Mouse (Mus musculus): ENCODE results near the gene Gxylt2. TPM values are rescaled to one million over a fixed set of nuclear protein-coding genes. Genes with fewer than 3 reads are reported as not detected.

Gene Gxylt2
- polyA plus RNA-seq (2015; fragmentation: Nextera tagmentation; extraction: Ambion mirVana): 2.2 and 3.0 TPM in 2 replicates

DNA sequence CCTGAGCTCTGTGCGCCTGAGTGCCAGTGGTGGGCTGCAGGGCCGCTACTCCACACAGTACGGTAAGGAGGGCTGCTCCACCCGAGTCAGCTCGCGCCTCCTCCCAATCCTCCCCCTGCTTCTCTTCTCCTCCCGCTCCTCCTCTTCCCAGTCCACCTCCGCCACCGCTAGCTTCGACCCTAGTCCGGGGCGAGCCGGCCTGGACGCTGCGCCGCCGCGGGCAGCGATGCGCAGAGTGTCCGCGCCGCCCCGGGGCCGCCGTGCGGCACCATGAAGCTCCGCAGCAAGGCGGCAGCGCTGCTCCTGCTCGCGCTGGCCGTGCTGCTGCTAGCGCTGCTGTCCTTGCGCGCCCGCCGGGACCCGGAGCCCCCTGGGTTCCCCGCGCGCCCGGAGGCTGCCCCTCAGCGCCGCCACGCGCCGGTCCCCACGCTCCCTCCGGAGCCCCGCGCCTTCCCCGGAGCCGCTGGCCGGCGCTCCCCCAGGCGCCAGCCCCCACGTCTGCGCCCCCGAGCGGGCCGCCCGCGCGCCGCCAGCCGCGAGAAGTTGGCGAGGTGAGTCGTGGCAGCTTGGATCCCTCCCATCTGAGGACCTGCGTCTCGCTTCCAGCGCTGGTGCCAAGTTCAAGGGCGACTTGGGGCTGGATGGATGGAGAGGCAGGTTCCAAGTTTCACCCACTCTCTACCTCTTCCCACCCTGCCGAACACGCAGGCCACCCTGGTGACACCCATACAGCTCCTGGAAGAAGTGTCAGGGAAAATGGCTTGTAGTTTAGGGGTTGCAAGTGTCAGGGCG lies at the start of gene Gxylt2:
TSS of gene Gxylt2 (plus strand) at position 161 of the 792 bp plus-strand sequence.
- ATAC-seq (ENCODE audit: low read depth): peak; percentile 91
- under 1% methylated on average over 60 of the region's 77 CpGs for WGBS
- peak within 1 kb of the TSS; percentile 70 for H3K4me3 ChIP-seq (ENCODE audit: low read length)
- peak within 1 kb of the TSS; percentile 99 for H3K4me2 ChIP-seq (ENCODE audit: low read depth, low read length)
- H3K4me1 ChIP-seq (replicated peaks; ENCODE audit: control insufficient read depth, insufficient read depth, low read length): peaks cover 13% of the 10 kb centered on the region
- no peak within 1 kb of the TSS for H3K27ac ChIP-seq (ENCODE audit: low read length)
- H3K9ac ChIP-seq (ENCODE audit: low read length): peak within 1 kb of the TSS; percentile 73
- no peaks in the 10 kb centered on the region for H3K9me3 ChIP-seq (ENCODE audit: control insufficient read depth, low read length)
- peaks cover 14% of the 10 kb centered on the region for H3K27me3 ChIP-seq (ENCODE audit: control insufficient read depth, insufficient read depth, low read depth, low read length)
- no peaks in the 10 kb centered on the region for H3K36me3 ChIP-seq (ENCODE audit: control insufficient read depth, insufficient read depth, low read length)

- Histone ChIP-seq H3K9me3 (ENCODE audit: control insufficient read depth, low read length) (no peaks in the 10 kb centered on the region), H3K4me1 (replicated peaks; ENCODE audit: control insufficient read depth, insufficient read depth, low read length) (no peaks in the 10 kb centered on the region), H3K27me3 (ENCODE audit: control insufficient read depth, insufficient read depth, low read depth, low read length) (no peaks in the 10 kb centered on the region), H3K36me3 (ENCODE audit: control insufficient read depth, insufficient read depth, low read length) (peaks cover 17% of the 10 kb centered on the region), H3K4me3 (ENCODE audit: low read length) (no peak overlapping the region), H3K27ac (ENCODE audit: low read length) (no peak overlapping the region), H3K4me2 (ENCODE audit: low read depth, low read length) (no peak overlapping the region), H3K9ac (ENCODE audit: low read length) (no peak overlapping the region)
- 76% methylated on average over 5 of the region's 5 CpGs for WGBS
- ATAC-seq (ENCODE audit: low read depth): 0 out of 2 replicates have a peak, but pooled peaks have one; percentile 28
Observed at GRCm38 (mm10) chr6:100660395-100660794, 44.1 kb upstream of the Gxylt2 start.

DNA sequence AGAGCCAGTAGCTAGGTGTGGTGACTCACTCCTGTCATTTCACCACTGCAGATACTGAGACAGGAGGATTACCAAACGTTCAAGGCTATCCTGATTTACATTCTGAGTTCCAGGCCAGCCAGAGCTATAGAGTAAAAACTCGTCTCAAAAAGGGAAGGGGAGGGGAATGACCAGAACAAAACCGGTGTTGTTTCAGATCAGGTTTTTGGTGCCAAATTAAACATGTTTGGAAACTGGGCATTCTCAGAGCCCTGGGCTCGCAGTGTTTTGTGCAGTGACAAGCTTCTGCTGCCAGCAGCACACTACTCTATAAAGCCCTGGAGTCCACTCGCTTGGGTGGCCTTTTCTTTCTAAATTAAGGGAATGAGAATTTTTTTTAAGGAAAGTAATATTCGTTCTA lies 42.3 kb upstream of the Gxylt2 start:
- 68% methylated on average over 6 of the region's 6 CpGs for WGBS
- H3K27me3 ChIP-seq (ENCODE audit: control insufficient read depth, insufficient read depth, low read depth, low read length): no peaks in the 10 kb centered on the region
- no peak overlapping the region for H3K9ac ChIP-seq (ENCODE audit: low read length)
- peaks cover 17% of the 10 kb centered on the region for H3K36me3 ChIP-seq (ENCODE audit: control insufficient read depth, insufficient read depth, low read length)
- H3K4me2 ChIP-seq (ENCODE audit: low read depth, low read length): no peak overlapping the region
- no peak overlapping the region for H3K4me3 ChIP-seq (ENCODE audit: low read length)
- no peak overlapping the region for H3K27ac ChIP-seq (ENCODE audit: low read length)
- ATAC-seq (ENCODE audit: low read depth): no peak
- H3K4me1 ChIP-seq (replicated peaks; ENCODE audit: control insufficient read depth, insufficient read depth, low read length): no peaks in the 10 kb centered on the region
- H3K9me3 ChIP-seq (ENCODE audit: control insufficient read depth, low read length): no peaks in the 10 kb centered on the region

DNA sequence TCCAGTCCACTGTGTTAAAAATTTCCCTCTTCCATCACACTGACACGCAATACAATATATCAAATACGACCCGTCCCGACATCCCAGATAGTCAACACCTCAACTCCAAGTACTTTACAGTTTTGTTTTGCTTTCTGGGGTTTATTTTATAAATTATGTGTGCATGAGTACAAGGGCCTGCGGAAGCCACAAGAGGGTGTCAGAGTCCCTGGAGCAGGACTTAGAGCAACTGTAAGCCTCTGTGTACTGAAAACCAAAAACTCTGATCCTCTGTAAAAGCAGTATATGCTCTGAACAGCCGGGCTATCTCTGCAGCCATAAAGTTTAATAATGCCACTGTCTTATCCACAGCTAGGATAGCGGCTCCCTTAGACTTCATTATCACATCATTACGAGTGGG lies 36.9 kb upstream of the Gxylt2 start:
- H3K27ac ChIP-seq (ENCODE audit: low read length): no peak overlapping the region
- peaks cover 6% of the 10 kb centered on the region; the same call in 1 of the 2 replicates for H3K4me1 ChIP-seq (replicated peaks; ENCODE audit: control insufficient read depth, insufficient read depth, low read length)
- no peaks in the 10 kb centered on the region for H3K27me3 ChIP-seq (ENCODE audit: control insufficient read depth, insufficient read depth, low read depth, low read length)
- ATAC-seq (ENCODE audit: low read depth): no peak
- WGBS: 63% methylated on average over 8 of the region's 8 CpGs
- no peak overlapping the region for H3K4me3 ChIP-seq (ENCODE audit: low read length)
- H3K9ac ChIP-seq (ENCODE audit: low read length): no peak overlapping the region
- peaks cover 17% of the 10 kb centered on the region for H3K36me3 ChIP-seq (ENCODE audit: control insufficient read depth, insufficient read depth, low read length)
- no peaks in the 10 kb centered on the region for H3K9me3 ChIP-seq (ENCODE audit: control insufficient read depth, low read length)
- H3K4me2 ChIP-seq (ENCODE audit: low read depth, low read length): no peak overlapping the region

DNA sequence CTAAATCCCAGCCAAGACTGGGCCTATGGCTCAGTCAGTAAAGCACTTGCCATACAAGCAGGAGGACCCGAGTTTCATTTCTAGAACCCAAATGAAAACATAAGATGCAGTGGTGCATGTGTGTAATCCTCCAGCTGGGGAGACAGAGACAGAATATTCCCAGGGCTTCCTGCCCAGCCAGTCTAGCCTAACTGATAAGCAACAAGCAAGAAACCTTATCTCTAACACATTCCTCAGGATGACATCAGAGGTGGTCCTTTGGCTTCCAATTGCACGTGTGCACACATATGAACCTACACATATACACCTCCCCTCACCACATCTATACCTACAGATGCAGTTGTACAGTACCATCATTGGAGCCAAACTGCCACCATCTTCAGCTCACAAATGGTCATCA lies 35.7 kb upstream of the Gxylt2 start:
- ATAC-seq (ENCODE audit: low read depth): no peak
- H3K4me3 ChIP-seq (ENCODE audit: low read length): no peak overlapping the region
- H3K36me3 ChIP-seq (ENCODE audit: control insufficient read depth, insufficient read depth, low read length): peaks cover 8% of the 10 kb centered on the region
- no peaks in the 10 kb centered on the region for H3K27me3 ChIP-seq (ENCODE audit: control insufficient read depth, insufficient read depth, low read depth, low read length)
- H3K27ac ChIP-seq (ENCODE audit: low read length): no peak overlapping the region
- H3K9ac ChIP-seq (ENCODE audit: low read length): no peak overlapping the region
- 55% methylated on average over 2 of the region's 2 CpGs for WGBS
- H3K4me1 ChIP-seq (replicated peaks; ENCODE audit: control insufficient read depth, insufficient read depth, low read length): peaks cover 6% of the 10 kb centered on the region; the same call in 1 of the 2 replicates
- H3K9me3 ChIP-seq (ENCODE audit: control insufficient read depth, low read length): no peaks in the 10 kb centered on the region
- H3K4me2 ChIP-seq (ENCODE audit: low read depth, low read length): no peak overlapping the region

DNA sequence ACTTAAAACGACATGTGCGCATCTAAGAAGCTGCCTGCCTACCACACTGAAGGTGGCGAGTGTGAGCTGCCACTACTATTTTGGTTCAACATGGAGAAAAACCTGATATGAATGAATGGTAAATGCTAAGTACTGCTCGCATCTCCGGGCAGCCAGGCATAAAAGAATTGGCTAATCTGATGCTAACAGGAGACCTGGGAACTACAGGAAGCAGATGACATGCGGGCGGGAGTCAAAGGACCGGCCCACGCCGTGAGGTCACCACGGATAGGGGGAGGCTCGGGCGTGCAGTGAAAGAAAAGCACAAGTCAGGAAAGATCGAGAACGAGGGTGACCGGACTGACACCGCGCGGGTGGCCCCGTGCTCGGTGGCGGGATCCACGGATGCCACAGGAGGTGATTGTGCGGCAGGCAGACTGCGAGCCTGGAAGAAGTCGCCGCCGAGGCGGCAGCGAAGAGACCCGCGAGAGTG lies 34.1 kb upstream of the Gxylt2 start:
- Histone ChIP-seq H3K27me3 (ENCODE audit: control insufficient read depth, insufficient read depth, low read depth, low read length) (no peaks in the 10 kb centered on the region), H3K9ac (ENCODE audit: low read length) (peak overlapping the region; percentile 71), H3K4me3 (ENCODE audit: low read length) (peak overlapping the region; percentile 69), H3K9me3 (ENCODE audit: control insufficient read depth, low read length) (no peaks in the 10 kb centered on the region), H3K4me2 (ENCODE audit: low read depth, low read length) (peak overlapping the region; percentile 92), H3K36me3 (ENCODE audit: control insufficient read depth, insufficient read depth, low read length) (no peaks in the 10 kb centered on the region), H3K4me1 (replicated peaks; ENCODE audit: control insufficient read depth, insufficient read depth, low read length) (peaks cover 6% of the 10 kb centered on the region; the same call in 1 of the 2 replicates), H3K27ac (ENCODE audit: low read length) (no peak overlapping the region)
- under 1% methylated on average over 32 of the region's 32 CpGs for WGBS
- peak; percentile 69 for ATAC-seq (ENCODE audit: low read depth)

- peaks cover 6% of the 10 kb centered on the region; the same call in 1 of the 2 replicates for H3K4me1 ChIP-seq (replicated peaks; ENCODE audit: control insufficient read depth, insufficient read depth, low read length)
- no peaks in the 10 kb centered on the region for H3K36me3 ChIP-seq (ENCODE audit: control insufficient read depth, insufficient read depth, low read length)
- no peaks in the 10 kb centered on the region for H3K9me3 ChIP-seq (ENCODE audit: control insufficient read depth, low read length)
- H3K27me3 ChIP-seq (ENCODE audit: control insufficient read depth, insufficient read depth, low read depth, low read length): no peaks in the 10 kb centered on the region
- peak within 1 kb of the TSS; percentile 92 for H3K4me2 ChIP-seq (ENCODE audit: low read depth, low read length)
- H3K9ac ChIP-seq (ENCODE audit: low read length): peak within 1 kb of the TSS; percentile 71
- ATAC-seq (ENCODE audit: low read depth): peak; percentile 96
- peak within 1 kb of the TSS; percentile 69 for H3K4me3 ChIP-seq (ENCODE audit: low read length)
- no peak within 1 kb of the TSS for H3K27ac ChIP-seq (ENCODE audit: low read length)
- WGBS: under 1% methylated on average over 49 of the region's 49 CpGs
Observed at GRCm38 (mm10) chr6:100670880-100671344, 33.6 kb upstream of the Gxylt2 start, which contains the start of gene Shq1. Shq1 (minus strand) TSS chr6:100671157.

- Histone ChIP-seq H3K9ac (ENCODE audit: low read length) (peak overlapping the region; percentile 1; the same call in 1 of the 2 replicates), H3K4me2 (ENCODE audit: low read depth, low read length) (peak overlapping the region; percentile 92), H3K4me1 (replicated peaks; ENCODE audit: control insufficient read depth, insufficient read depth, low read length) (peaks cover 6% of the 10 kb centered on the region; the same call in 1 of the 2 replicates), H3K4me3 (ENCODE audit: low read length) (peak overlapping the region; percentile 69), H3K36me3 (ENCODE audit: control insufficient read depth, insufficient read depth, low read length) (no peaks in the 10 kb centered on the region), H3K27me3 (ENCODE audit: control insufficient read depth, insufficient read depth, low read depth, low read length) (no peaks in the 10 kb centered on the region), H3K27ac (ENCODE audit: low read length) (no peak overlapping the region), H3K9me3 (ENCODE audit: control insufficient read depth, low read length) (no peaks in the 10 kb centered on the region)
- ATAC-seq (ENCODE audit: low read depth): no peak
- WGBS: 7% methylated on average over 7 of the region's 7 CpGs
Observed at GRCm38 (mm10) chr6:100671401-100671800, 33.1 kb upstream of the Gxylt2 start.

DNA sequence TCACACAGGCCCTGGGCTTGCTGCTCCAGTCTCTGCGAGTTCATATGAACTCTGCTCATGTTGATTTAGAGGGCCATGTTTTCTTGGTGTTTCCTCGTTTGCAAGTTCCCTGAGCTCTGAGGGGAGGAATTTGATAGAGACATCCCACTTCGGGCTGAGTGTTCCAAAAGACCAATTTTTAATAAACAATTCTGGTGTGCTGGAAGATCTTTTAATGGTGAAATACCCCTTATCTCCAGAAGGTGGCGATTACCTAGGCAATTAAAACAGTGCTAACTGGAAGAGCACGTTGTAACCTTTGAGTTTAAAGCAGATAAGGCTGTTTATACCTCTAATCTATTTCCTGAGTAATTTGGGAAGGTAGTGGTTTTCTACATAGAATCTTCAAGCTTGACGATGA lies 29.6 kb upstream of the Gxylt2 start:
- Histone ChIP-seq H3K9me3 (ENCODE audit: control insufficient read depth, low read length) (no peaks in the 10 kb centered on the region), H3K4me2 (ENCODE audit: low read depth, low read length) (no peak overlapping the region), H3K4me3 (ENCODE audit: low read length) (no peak overlapping the region), H3K4me1 (replicated peaks; ENCODE audit: control insufficient read depth, insufficient read depth, low read length) (peaks cover 6% of the 10 kb centered on the region; the same call in 1 of the 2 replicates), H3K9ac (ENCODE audit: low read length) (no peak overlapping the region), H3K27me3 (ENCODE audit: control insufficient read depth, insufficient read depth, low read depth, low read length) (no peaks in the 10 kb centered on the region), H3K27ac (ENCODE audit: low read length) (no peak overlapping the region), H3K36me3 (ENCODE audit: control insufficient read depth, insufficient read depth, low read length) (no peaks in the 10 kb centered on the region)
- WGBS: 15% methylated on average over 6 of the region's 6 CpGs
- no peak for ATAC-seq (ENCODE audit: low read depth)

All from lung, embryonic 16.5 days (tissue).